Comparison of ENCODE assay signal across 7 mouse cellular contexts in the genomic region with DNA sequence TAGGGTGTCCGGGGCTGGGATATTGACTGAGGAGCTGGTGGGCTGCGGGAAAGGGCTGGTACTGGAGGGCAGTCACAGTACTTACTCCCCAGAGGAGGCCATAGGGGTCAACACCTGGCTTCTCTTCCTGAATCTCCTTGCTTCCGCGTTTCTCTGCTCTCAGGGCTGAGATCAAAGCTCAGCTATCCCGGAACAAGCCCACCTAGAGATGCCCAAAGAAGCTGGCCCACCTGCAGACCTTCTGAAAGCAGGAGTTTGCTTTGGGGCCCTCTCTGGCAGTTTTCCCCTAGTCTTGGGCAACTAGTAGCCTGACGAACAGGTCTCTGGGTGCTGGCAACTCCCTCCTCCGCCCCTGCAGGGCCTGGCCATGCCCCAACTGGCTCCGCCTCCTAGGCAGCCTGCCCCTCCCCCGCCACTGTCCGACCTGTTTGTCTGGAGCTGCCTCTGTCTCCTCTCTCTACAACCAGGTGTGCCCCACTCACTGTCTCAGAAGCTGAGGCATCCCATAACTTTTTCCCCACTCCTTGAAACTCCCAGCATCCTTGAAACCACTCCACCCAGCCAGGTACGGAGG. TPM values are rescaled to one million over a fixed set of nuclear protein-coding genes. Genes with fewer than 3 reads are reported as not detected.
DNase-seq lines count a peak whose midpoint lies in the region; ATAC-seq and TF ChIP-seq lines count a peak whose summit lies in the region.

No protein-coding gene starts in this region.

- no peak for TF ChIP-seq CTCF in CH12.LX (conservative IDR thresholded peaks at IDR 0.05 in 1 of 2, IDR thresholded peaks at IDR 0.05 in 1 of 2; ENCODE audit: low read depth in 2 of 2, low read length in 2 of 2)
- TF ChIP-seq CTCF in E14TG2a.4 (conservative IDR thresholded peaks at IDR 0.05; ENCODE audit: low read length) = no peak
- TF ChIP-seq CTCF in lung, embryonic 14.5 days (IDR thresholded peaks at IDR 0.05; ENCODE audit: low read depth) = no peak

- H3K9me3 ChIP-seq in CH12.LX (replicated peaks; ENCODE audit: low read length) (no peaks in the 10 kb centered on the region), E14TG2a.4 (ENCODE audit: low read length) (no peaks in the 10 kb centered on the region)
- no peaks in the 10 kb centered on the region for H3K9me3 ChIP-seq in lung, embryonic 14.5 days (ENCODE audit: low read depth, low read length)
- H3K9me3 ChIP-seq in forebrain, embryonic 16.5 days (ENCODE audit: control insufficient read depth, low read length) = no peaks in the 10 kb centered on the region

- peak overlapping the region; percentile 10 to 48 (median 45) for H3K4me3 ChIP-seq in CH12.LX (replicated peaks in 1 of 3; ENCODE audit: low read depth in 2 of 3, low read length in 2 of 3, poor library complexity in 1 of 3)
- H3K4me3 ChIP-seq in E14TG2a.4 (replicated peaks; ENCODE audit: low read length) = peak overlapping the region; percentile 73
- peak overlapping the region; percentile 16 for H3K4me3 ChIP-seq in lung, embryonic 14.5 days (ENCODE audit: low read depth, low read length)
- H3K4me3 ChIP-seq in forebrain, embryonic 16.5 days (replicated peaks; ENCODE audit: low read length) = no peak overlapping the region

- no peak overlapping the region for H3K27ac ChIP-seq in CH12.LX (ENCODE audit: insufficient read depth, low read depth)
- H3K27ac ChIP-seq in lung, embryonic 14.5 days (ENCODE audit: low read depth) = no peak overlapping the region
- no peak overlapping the region for H3K27ac ChIP-seq in forebrain, embryonic 16.5 days (ENCODE audit: low read length)

- H3K4me1 ChIP-seq in CH12.LX (ENCODE audit: control insufficient read depth in 1 of 2, insufficient read depth in 2 of 2) = peaks cover 0 to 6% of the 10 kb centered on the region in 2 experiments; a peak in 2 of 4 replicates
- H3K4me1 ChIP-seq in E14TG2a.4 (replicated peaks; ENCODE audit: low read depth, low read length) = peaks cover 78% of the 10 kb centered on the region
- H3K4me1 ChIP-seq in lung, embryonic 14.5 days (ENCODE audit: insufficient read depth) = no peaks in the 10 kb centered on the region; the same call in 1 of the 2 replicates
- no peaks in the 10 kb centered on the region for H3K4me1 ChIP-seq in forebrain, embryonic 16.5 days (replicated peaks; ENCODE audit: control insufficient read depth, insufficient read depth, low read length)

- H3K36me3 ChIP-seq in CH12.LX (replicated peaks in 1 of 2; ENCODE audit: control insufficient read depth in 1 of 2, insufficient read depth in 1 of 2, low read length in 1 of 2) (no peaks in the 10 kb centered on the region), E14TG2a.4 (ENCODE audit: insufficient read depth, low read length) (peaks cover 10% of the 10 kb centered on the region)
- H3K36me3 ChIP-seq in lung, embryonic 14.5 days (ENCODE audit: insufficient read depth) = no peaks in the 10 kb centered on the region
- H3K36me3 ChIP-seq in forebrain, embryonic 16.5 days (ENCODE audit: control insufficient read depth, insufficient read depth) = peaks cover 2% of the 10 kb centered on the region; the same call in 1 of the 2 replicates

- H3K9ac ChIP-seq in CH12.LX (ENCODE audit: insufficient read depth, low read depth) = peak overlapping the region; percentile 32
- H3K9ac ChIP-seq in lung, embryonic 14.5 days = no peak overlapping the region
- H3K9ac ChIP-seq in forebrain, embryonic 16.5 days (replicated peaks; ENCODE audit: low read depth, low read length) = no peak overlapping the region

- H3K4me2 ChIP-seq in CH12.LX (ENCODE audit: insufficient read depth, low read depth, poor library complexity, severe bottlenecking) = peak overlapping the region; percentile 60
- H3K4me2 ChIP-seq in lung, embryonic 14.5 days = peak overlapping the region; percentile 44
- no peak overlapping the region for H3K4me2 ChIP-seq in forebrain, embryonic 16.5 days (ENCODE audit: low read length)

- in situ Hi-C loops in CH12.LX (cut with MboI; ENCODE audit: low pct_ligation_motif_present, low pct_unique_long_range_greater_than_20kb, low sequenced_read_pairs) = no loop called here

- peak; percentile 51 for TF ChIP-seq POLR2A in CH12.LX (IDR thresholded peaks at IDR 0.05; ENCODE audit: low read depth, low read length)

- H3K27me3 ChIP-seq in CH12.LX (replicated peaks) (peaks cover 19% of the 10 kb centered on the region), E14TG2a.4 (ENCODE audit: insufficient read depth, low read length) (peaks cover 32% of the 10 kb centered on the region)
- no peaks in the 10 kb centered on the region for H3K27me3 ChIP-seq in lung, embryonic 14.5 days (ENCODE audit: insufficient read depth, low read length)
- no peaks in the 10 kb centered on the region for H3K27me3 ChIP-seq in forebrain, embryonic 16.5 days (replicated peaks; ENCODE audit: control insufficient read depth, insufficient read depth, low read length)

- dilution Hi-C loops in CH12.LX (cut with MboI; ENCODE audit: extremely low pct_ligation_motif_present, extremely low pct_unique_long_range_greater_than_20kb, low sequenced_read_pairs) = no loop called here

- no peak for TF ChIP-seq EP300 in CH12.LX (IDR thresholded peaks at IDR 0.05; ENCODE audit: low read length)

- TF ChIP-seq RAD21 in CH12.LX (IDR thresholded peaks at IDR 0.05; ENCODE audit: low read depth, low read length) = no peak

- peak; percentile 45 for ATAC-seq in lung, embryonic 14.5 days (ENCODE audit: insufficient read depth)
- ATAC-seq in erythroid progenitor cell, adult 5-6 weeks (replicated peaks; ENCODE audit: low FRiP score, poor library complexity, severe bottlenecking) = no peak
- no peak for ATAC-seq in forebrain, embryonic 16.5 days

- no peaks in the 10 kb centered on the region for H3K79me2 ChIP-seq in CH12.LX (replicated peaks; ENCODE audit: control insufficient read depth, extremely low read depth, insufficient read depth, poor library complexity, severe bottlenecking)

- WGBS in lung, embryonic 14.5 days = 26% methylated on average over 11 of the region's 11 CpGs
- WGBS in forebrain, embryonic 16.5 days = 20% methylated on average over 11 of the region's 11 CpGs

- DNase-seq in CH12.LX (ENCODE audit: extremely low read depth) = no peak
- peak; percentile 78 to 86 for DNase-seq in kidney, adult 8-10 months
- peak; percentile 37 for DNase-seq in lung, embryonic 14.5 days
- DNase-seq in gastrocnemius, postnatal 4 days (ENCODE audit: low spot score in 2 of 2) = no peak

TF ChIP-seq in CH12.LX, 34 proteins besides CTCF, POLR2A, EP300 and RAD21:
- TF ChIP-seq MEF2A (IDR thresholded peaks at IDR 0.05; ENCODE audit: borderline replicate concordance, low read depth, low read length) (no peak), ELF1 (IDR thresholded peaks at IDR 0.05; ENCODE audit: low read depth, low read length) (peak; percentile 56)

RNA-seq across cellular contexts. Expression of gene Sptbn2, which starts 9.8 kb away (rescaled TPM):
- total RNA-seq in CH12.LX (2012; rRNA removed) = 2.3 and 2.7 TPM in 2 replicates
- total RNA-seq in CH12.LX (2014; rRNA removed) = 0.08 and 0.15 TPM in 2 replicates
- polyA plus RNA-seq in CH12.LX (2012; ENCODE audit: insufficient read length, low read depth) = 0.24 and 0.72 TPM in 2 replicates
- polyA plus RNA-seq in lung, embryonic 14.5 days (2014; fragmentation: Nextera tagmentation; extraction: Ambion mirVana) = 1.3 and 1.4 TPM in 2 replicates
- not detected in 2 replicates for total RNA-seq in erythroid progenitor cell, adult 5-6 weeks (2015; ENCODE audit: low replicate concordance)
- not detected in 2 replicates for total RNA-seq in erythroid progenitor cell, adult 5-6 weeks (2017; ENCODE audit: low replicate concordance)
- polyA plus RNA-seq in forebrain, embryonic 16.5 days (2015; fragmentation: Nextera tagmentation; extraction: Ambion mirVana) = 37.1 and 40.3 TPM in 2 replicates
- under 1 TPM; 0.18 to 0.39 TPM for total RNA-seq in gastrocnemius, postnatal 4 days (2021)

RNA-seq across cellular contexts. Expression of gene Gm960, which starts 22.3 kb away (rescaled TPM):
- total RNA-seq in CH12.LX (2012; rRNA removed) = 0.38 and 0.67 TPM in 2 replicates
- total RNA-seq in CH12.LX (2014; rRNA removed) = not detected in 2 replicates
- polyA plus RNA-seq in CH12.LX (2012; ENCODE audit: insufficient read length, low read depth) = not detected in 2 replicates
- 2.3 and 2.9 TPM in 2 replicates for polyA plus RNA-seq in lung, embryonic 14.5 days (2014; fragmentation: Nextera tagmentation; extraction: Ambion mirVana)
- total RNA-seq in erythroid progenitor cell, adult 5-6 weeks (2015; ENCODE audit: low replicate concordance) = not detected in 2 replicates
- total RNA-seq in erythroid progenitor cell, adult 5-6 weeks (2017; ENCODE audit: low replicate concordance) = not detected in 2 replicates
- polyA plus RNA-seq in forebrain, embryonic 16.5 days (2015; fragmentation: Nextera tagmentation; extraction: Ambion mirVana) = 6.4 and 8.9 TPM in 2 replicates
- total RNA-seq in gastrocnemius, postnatal 4 days (2021) = not detected

RNA-seq across cellular contexts. Expression of gene Rbm4b, which starts 35.5 kb away (rescaled TPM):
- total RNA-seq in CH12.LX (2012; rRNA removed) (7.0 and 8.4 TPM in 2 replicates), CH12.LX (2014; rRNA removed) (11.1 and 11.4 TPM in 2 replicates)
- polyA plus RNA-seq in CH12.LX (2012; ENCODE audit: insufficient read length, low read depth) = 10.6 and 13.8 TPM in 2 replicates
- polyA plus RNA-seq in lung, embryonic 14.5 days (2014; fragmentation: Nextera tagmentation; extraction: Ambion mirVana) = 54.4 and 65.1 TPM in 2 replicates
- total RNA-seq in erythroid progenitor cell, adult 5-6 weeks (2015; ENCODE audit: low replicate concordance) = 4.3 and 5.0 TPM in 2 replicates
- 12.6 and 13.6 TPM in 2 replicates for total RNA-seq in erythroid progenitor cell, adult 5-6 weeks (2017; ENCODE audit: low replicate concordance)
- polyA plus RNA-seq in forebrain, embryonic 16.5 days (2015; fragmentation: Nextera tagmentation; extraction: Ambion mirVana) = 189 and 196 TPM in 2 replicates
- total RNA-seq in gastrocnemius, postnatal 4 days (2021) = 1 to 10 TPM; 7.4 TPM

Comparison
In these comparisons a context has a peak if more than half of its experiments do, and no peak if none do; other contexts are left out.
1. DNase-seq: peak in kidney, adult 8-10 months (2 of 2) and lung, embryonic 14.5 days (single experiment); none in CH12.LX (single experiment) and gastrocnemius, postnatal 4 days (0 of 2).